Comparison of ENCODE assay signal across 22 mouse cellular contexts in genomic region chr5:85795531-85796197, GRCm38 (mm10).
A peak's percentile ranks its signal among the peaks of the same experiment; 100 is the strongest.
DNase-seq lines count a peak whose midpoint lies in the region; ATAC-seq lines count a peak whose summit lies in the region.
"Had no signal": no experiment of that assay in that cellular context is flagged by ENCODE, and none has a peak within 500 bp of the region (broad histone marks: within the 10 kb centered on the region; RNA-seq: fewer than 3 reads in every experiment).

No protein-coding gene starts in this region.

- H3K9ac ChIP-seq in forebrain, embryonic 14.5 days (ENCODE audit: low read length), result no peak overlapping the region
- no peak overlapping the region for H3K9ac ChIP-seq in forebrain, embryonic 16.5 days (replicated peaks; ENCODE audit: low read depth, low read length)
- H3K9ac ChIP-seq in lung, embryonic 16.5 days (ENCODE audit: low read length), result no peak overlapping the region
- H3K9ac ChIP-seq: forebrain, embryonic 13.5 days; limb, embryonic 13.5 days; liver, embryonic 14.5 days had no signal

- no peaks in the 10 kb centered on the region for H3K9me3 ChIP-seq in forebrain, embryonic 14.5 days (replicated peaks; ENCODE audit: control insufficient read depth, low read length)
- H3K9me3 ChIP-seq in forebrain, embryonic 16.5 days (ENCODE audit: control insufficient read depth, low read length), result no peaks in the 10 kb centered on the region
- H3K9me3 ChIP-seq in lung, embryonic 16.5 days (ENCODE audit: control insufficient read depth, low read length), result no peaks in the 10 kb centered on the region
- H3K9me3 ChIP-seq in embryonic facial prominence, embryonic 10.5 days, result no peaks in the 10 kb centered on the region
- H3K9me3 ChIP-seq: forebrain, embryonic 13.5 days; G1E; limb, embryonic 13.5 days had no signal

- H3K27ac ChIP-seq in forebrain, embryonic 14.5 days (ENCODE audit: low read depth, low read length), result no peak overlapping the region
- H3K27ac ChIP-seq in forebrain, embryonic 16.5 days (ENCODE audit: low read length), result no peak overlapping the region
- H3K27ac ChIP-seq in lung, embryonic 16.5 days (ENCODE audit: low read length), result peak overlapping the region; percentile 41
- H3K27ac ChIP-seq in embryonic facial prominence, embryonic 10.5 days (replicated peaks), result no peak overlapping the region
- H3K27ac ChIP-seq: forebrain, embryonic 13.5 days; limb, embryonic 13.5 days; liver, embryonic 14.5 days had no signal

- no peak overlapping the region for H3K4me3 ChIP-seq in forebrain, embryonic 14.5 days (ENCODE audit: low read depth, low read length)
- H3K4me3 ChIP-seq in forebrain, embryonic 16.5 days (replicated peaks; ENCODE audit: low read length), result no peak overlapping the region
- no peak overlapping the region for H3K4me3 ChIP-seq in lung, embryonic 16.5 days (ENCODE audit: low read length)
- no peak overlapping the region for H3K4me3 ChIP-seq in embryonic facial prominence, embryonic 10.5 days
- H3K4me3 ChIP-seq: forebrain, embryonic 13.5 days; limb, embryonic 13.5 days had no signal

- H3K27me3 ChIP-seq in forebrain, embryonic 14.5 days (replicated peaks; ENCODE audit: control insufficient read depth, insufficient read depth, low read length), result no peaks in the 10 kb centered on the region
- H3K27me3 ChIP-seq in forebrain, embryonic 16.5 days (replicated peaks; ENCODE audit: control insufficient read depth, insufficient read depth, low read length), result no peaks in the 10 kb centered on the region
- no peaks in the 10 kb centered on the region for H3K27me3 ChIP-seq in lung, embryonic 16.5 days (ENCODE audit: control insufficient read depth, insufficient read depth, low read depth, low read length)
- no peaks in the 10 kb centered on the region for H3K27me3 ChIP-seq in embryonic facial prominence, embryonic 10.5 days (replicated peaks; ENCODE audit: low read depth, poor library complexity, severe bottlenecking)
- H3K27me3 ChIP-seq: forebrain, embryonic 13.5 days; limb, embryonic 13.5 days had no signal

- peak; percentile 23 for DNase-seq in forebrain, embryonic 14.5 days (ENCODE audit: low spot score)
- peak; percentile 11 for DNase-seq in layer of hippocampus, adult 11-12 months (ENCODE audit: low spot score)
- no peak for DNase-seq in layer of hippocampus, postnatal 25 days (ENCODE audit: extremely low spot score in 1 of 2, low spot score in 1 of 2)
- DNase-seq in lung, postnatal 25 days (ENCODE audit: low spot score), result no peak
- peak; percentile 8 for DNase-seq in embryonic facial prominence, embryonic 10.5 days (ENCODE audit: low spot score)
- DNase-seq in thymus, postnatal 36 days, result no peak
- DNase-seq: cerebellum, postnatal 10 days; gastrocnemius, postnatal 14 days; heart, postnatal 4 days; kidney, adult 18-20 months; kidney, postnatal 10 days; midbrain, embryonic 14.5 days; thymus, postnatal 4 days had no signal

- no peak overlapping the region for H3K4me2 ChIP-seq in forebrain, embryonic 14.5 days (ENCODE audit: low read length)
- H3K4me2 ChIP-seq in forebrain, embryonic 16.5 days (ENCODE audit: low read length), result no peak overlapping the region
- H3K4me2 ChIP-seq in lung, embryonic 16.5 days (ENCODE audit: low read depth, low read length), result peak overlapping the region; percentile 7; the same call in 1 of the 2 replicates
- H3K4me2 ChIP-seq: forebrain, embryonic 13.5 days; heart, embryonic 11.5 days; limb, embryonic 13.5 days had no signal

- no peaks in the 10 kb centered on the region for H3K4me1 ChIP-seq in forebrain, embryonic 14.5 days (ENCODE audit: control insufficient read depth, insufficient read depth, low read length)
- H3K4me1 ChIP-seq in forebrain, embryonic 16.5 days (replicated peaks; ENCODE audit: control insufficient read depth, insufficient read depth, low read length), result no peaks in the 10 kb centered on the region
- no peaks in the 10 kb centered on the region for H3K4me1 ChIP-seq in lung, embryonic 16.5 days (replicated peaks; ENCODE audit: control insufficient read depth, insufficient read depth, low read length)
- H3K4me1 ChIP-seq in embryonic facial prominence, embryonic 10.5 days, result no peaks in the 10 kb centered on the region
- H3K4me1 ChIP-seq: limb, embryonic 13.5 days had no signal

- no peaks in the 10 kb centered on the region for H3K36me3 ChIP-seq in forebrain, embryonic 14.5 days (ENCODE audit: control insufficient read depth, insufficient read depth, low read length)
- no peaks in the 10 kb centered on the region for H3K36me3 ChIP-seq in forebrain, embryonic 16.5 days (ENCODE audit: control insufficient read depth, insufficient read depth)
- no peaks in the 10 kb centered on the region for H3K36me3 ChIP-seq in lung, embryonic 16.5 days (ENCODE audit: control insufficient read depth, insufficient read depth, low read length)
- H3K36me3 ChIP-seq in embryonic facial prominence, embryonic 10.5 days (replicated peaks), result no peaks in the 10 kb centered on the region
- H3K36me3 ChIP-seq: G1E; limb, embryonic 13.5 days had no signal

- no peak for ATAC-seq in forebrain, embryonic 14.5 days
- no peak for ATAC-seq in forebrain, embryonic 16.5 days
- ATAC-seq in lung, embryonic 16.5 days (ENCODE audit: low read depth), result peak; percentile 93
- ATAC-seq: CD4-positive, CD25-positive, alpha-beta regulatory T cell, adult 4 months; forebrain, embryonic 13.5 days; hindbrain, embryonic 16.5 days had no signal

- 65% methylated on average over 14 of the region's 14 CpGs for WGBS in forebrain, embryonic 14.5 days
- WGBS in forebrain, embryonic 16.5 days, result 64% methylated on average over 14 of the region's 14 CpGs
- WGBS in lung, embryonic 16.5 days, result 43% methylated on average over 14 of the region's 14 CpGs
- WGBS in embryonic facial prominence, embryonic 10.5 days, result 56% methylated on average over 14 of the region's 14 CpGs

Comparison
In these comparisons a context has a peak if more than half of its experiments do, and no peak if none do; other contexts are left out.
1. DNase-seq: peak in forebrain, embryonic 14.5 days (single experiment), layer of hippocampus, adult 11-12 months (single experiment) and embryonic facial prominence, embryonic 10.5 days (single experiment); none in layer of hippocampus, postnatal 25 days (0 of 2), lung, postnatal 25 days (single experiment) and thymus, postnatal 36 days (0 of 2).